Mouse (Mus musculus) Patski (cell line): ENCODE measurements around the gene Scnn1g. TPM values are rescaled to one million over a fixed set of nuclear protein-coding genes. Genes with fewer than 3 reads are reported as not detected.

ENCODE experiments used
- ATAC-seq: fragments of 100-300 bp; one replicate; pipeline ENCODE4 v1.8.0; 2021
- CTCF ChIA-PET: fragments of 350-600 bp; sonication (Branson Sonifier 250); formaldehyde crosslinking; loops from one replicate; lab custom pipeline; 2022; ENCODE audit warnings: inconsistent platforms; lab: Charles Lee
- POLR2A ChIA-PET: fragments of 350-600 bp; sonication (Branson Sonifier 250); formaldehyde crosslinking; loops from one replicate; lab custom pipeline; 2022; ENCODE audit warnings: antibody characterized with exemption, inconsistent platforms; lab: Charles Lee
- DNase-seq: peaks from one replicate; pipeline ENCODE4 v3.0.0-alpha.2; 2011; ENCODE audit warnings: low read depth, low spot score
- H3K27me3 ChIP-seq: fragments of 371-371 bp; one replicate; pipeline ENCODE4 v1.5.1; 2021
- CTCF ChIP-seq: fragments of 100-300 bp; IDR thresholded peaks from one replicate; pipeline ENCODE4 v1.5.1; 2021
- in situ Hi-C: fragments of 300-500 bp; cut with MboI; formaldehyde crosslinking; loops from 3 replicates; pipeline ENCODE4 v1.11.1; 2018; ENCODE audit warnings: low pct_unique_long_range_greater_than_20kb, mixed read lengths
- polyA plus RNA-seq: library from polyadenylated mRNA; unstranded; gene quantifications from one replicate; pipeline ENCODE4 v1.2.3, GENCODE M21; 2021

Scnn1g gene
- polyA plus RNA-seq, 1 experiment from 2014 or later, result 0.78 TPM

DNA sequence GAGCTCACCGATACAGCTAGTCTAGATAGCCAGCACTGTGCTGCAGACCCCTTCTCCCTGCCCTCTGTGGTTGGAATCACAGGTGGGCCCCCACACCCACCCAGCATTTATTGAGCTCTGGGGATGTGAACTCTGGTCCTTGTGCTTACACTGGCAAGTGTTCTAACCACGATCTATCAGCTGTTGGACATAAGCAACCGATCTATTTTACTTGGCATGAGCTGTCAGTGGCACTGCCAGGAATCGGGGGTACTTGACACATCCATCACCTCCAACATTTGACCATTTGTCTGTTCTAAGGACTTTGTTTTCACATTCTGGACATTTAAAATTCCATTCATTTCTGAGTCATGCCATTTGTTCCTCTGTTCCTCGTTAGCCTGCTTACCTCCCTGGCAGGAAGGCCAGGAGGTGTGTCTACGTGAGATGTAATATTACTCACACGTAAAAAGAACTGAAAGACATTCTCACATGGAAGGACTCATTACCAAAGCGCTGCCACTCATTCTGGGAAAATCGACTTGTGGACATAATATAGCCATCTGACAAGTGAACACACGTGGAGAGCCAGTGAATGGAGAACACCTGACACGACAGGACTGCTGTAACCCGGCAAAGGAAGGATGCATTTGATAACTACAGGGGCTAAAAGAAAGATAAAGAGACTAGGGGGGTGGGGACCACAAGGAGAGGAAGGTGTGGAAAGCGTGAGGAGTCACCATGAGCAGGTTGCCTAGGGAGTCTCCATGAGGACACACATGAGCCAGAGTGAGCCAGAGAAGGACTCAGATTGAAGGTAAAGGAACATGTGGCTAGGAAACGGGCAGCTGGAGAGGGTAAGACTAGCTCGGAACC is 73.7 kb downstream of the Scnn1g start:
- ATAC-seq, result no peak
- DNase-seq, result no peak
- in situ Hi-C loops, result no loop called here
- no peak for TF ChIP-seq CTCF
- CTCF ChIA-PET, result interaction anchor here (1.0 to 2.1 kb wide), 3 partner anchors 10 to 75 kb away, joined by 3 to 7 read pairs (median 4); no protein-coding TSS in a partner anchor
- POLR2A ChIA-PET, result interaction anchor here (0.6 kb wide), 1 partner anchor 185 kb away, joined by 3 read pairs; no protein-coding TSS in a partner anchor
- H3K27me3 ChIP-seq, result no peaks in the 10 kb centered on the region

Other genes starting within 250 kb of the Scnn1g start
- gene Usp31, start 27.2 kb upstream of the Scnn1g start, polyA plus RNA-seq, result 8.1 TPM
- gene Scnn1b, start 130.6 kb downstream of the Scnn1g start, polyA plus RNA-seq, result 0.03 TPM
- gene Cog7, start 247.2 kb downstream of the Scnn1g start, polyA plus RNA-seq, result 48.9 TPM